Mouse (Mus musculus): ENCODE results near the gene Gm9733. TPM values are rescaled to one million over a fixed set of nuclear protein-coding genes. Genes with fewer than 3 reads are reported as not detected.

Gene Gm9733
- not detected for polyA plus RNA-seq (2017; shearing (Covaris generic))

DNA sequence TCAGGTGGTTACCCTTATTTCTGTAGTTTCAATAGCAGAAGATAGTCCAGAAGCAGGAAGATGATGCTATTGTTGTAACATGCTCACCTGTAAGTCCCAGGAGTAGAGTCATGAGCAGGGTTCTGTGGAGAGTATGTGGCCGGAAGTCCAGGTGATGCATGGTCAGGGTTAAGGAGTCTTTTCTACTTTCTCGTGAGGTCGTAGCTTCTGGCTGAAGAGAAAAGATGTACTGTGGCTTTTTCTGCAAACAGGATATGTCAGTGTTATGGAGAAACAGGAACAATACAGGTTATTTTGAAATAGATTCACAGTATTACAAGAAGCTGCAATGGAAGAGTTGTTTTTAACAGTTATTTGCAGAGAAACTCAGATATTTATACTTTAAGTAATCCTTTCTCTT is at the start of gene Gm9733:
TSS of gene Gm9733 (minus strand) at position 240 of the 400 bp plus-strand sequence.

Other genes with a start within 250 kb of the Gm9733 start
- not detected for gene Sirpb1a, start 94.2 kb upstream of the Gm9733 start, polyA plus RNA-seq (2017; shearing (Covaris generic))
- gene Sirpb1b, start 242.8 kb upstream of the Gm9733 start, polyA plus RNA-seq (2017; shearing (Covaris generic)): not detected

All from CD4-positive, CD25-positive, alpha-beta regulatory T cell, adult 9 weeks (primary cell).